Mouse (Mus musculus) lung, embryonic 14.5 days (tissue): Measurements from ENCODE around the gene Ets1. TPM values are rescaled to one million over a fixed set of nuclear protein-coding genes. Genes with fewer than 3 reads are reported as not detected.

Experiments
- ATAC-seq: fragments of 200-750 bp; cut with Nextera tagmentation; 2 replicates; pipeline ENCODE4 v1.8.0; 2017; ENCODE audit warnings: mild to moderate bottlenecking, moderate TSS enrichment, moderate library complexity; ENCODE audit not compliant: insufficient read depth
- DNase-seq: peaks from one replicate; pipeline ENCODE4 v3.0.0-alpha.2; 2015
- H3K27ac ChIP-seq: fragments of 300-500 bp; sonication (generic); 2 replicates; pipeline ENCODE4 v1.5.1; 2014; ENCODE audit warnings: low read depth, mild to moderate bottlenecking, moderate library complexity
- H3K27me3 ChIP-seq: fragments of 300-500 bp; sonication (generic); 2 replicates; pipeline ENCODE4 v1.6.1; 2014; ENCODE audit warnings: low read length, control low read depth; ENCODE audit not compliant: insufficient read depth
- H3K36me3 ChIP-seq: fragments of 300-500 bp; sonication (generic); 2 replicates; pipeline ENCODE4 v1.6.1; 2014; ENCODE audit warnings: control low read depth; ENCODE audit not compliant: insufficient read depth
- H3K4me1 ChIP-seq: fragments of 300-500 bp; sonication (generic); 2 replicates; pipeline ENCODE4 v1.6.1; 2014; ENCODE audit warnings: antibody characterized with exemption, control low read depth; ENCODE audit not compliant: insufficient read depth
- H3K4me2 ChIP-seq: fragments of 300-500 bp; sonication (generic); 2 replicates; pipeline ENCODE4 v1.6.1; 2014; ENCODE audit warnings: mild to moderate bottlenecking
- H3K4me3 ChIP-seq: fragments of 300-500 bp; sonication (generic); 2 replicates; pipeline ENCODE4 v1.5.1; 2014; ENCODE audit warnings: low read depth, low read length
- H3K9ac ChIP-seq: fragments of 300-500 bp; sonication (generic); 2 replicates; pipeline ENCODE4 v1.6.1; 2014
- H3K9me3 ChIP-seq: fragments of 300-500 bp; sonication (generic); 2 replicates; pipeline ENCODE4 v1.6.1; 2016; ENCODE audit warnings: low read depth, low read length, control low read depth
- CTCF ChIP-seq: IDR thresholded peaks from 2 replicates; pipeline ENCODE4 v1.5.1; 2016; ENCODE audit warnings: antibody characterized with exemption, low read depth
- WGBS: fragments of 180-500 bp; shearing (Covaris S2); extraction: QIAGEN DNeasy Blood & Tissue Kit; methylation state at CpG from one replicate; pipeline ENCODE4 v1.1.7; 2014; 5-methylcytosine and 5-hydroxymethylcytosine counted together
- polyA plus RNA-seq: library from polyadenylated mRNA; unstranded; fragments of >200 nt; fragmentation: Nextera tagmentation; extraction: Ambion mirVana; gene quantifications from 2 replicates; pipeline ENCODE4 v1.2.1, GENCODE M21; 2014

Gene Ets1
- polyA plus RNA-seq, 1 experiment from 2014 or later, result 79.2 TPM

GRCm38 (mm10) chr9:32725902-32726301, 89.9 kb downstream of the Ets1 start:
- 79% methylated on average over 4 of the region's 4 CpGs for WGBS
- H3K9me3 ChIP-seq, result no peaks in the 10 kb centered on the region
- DNase-seq, result no peak
- H3K36me3 ChIP-seq, result peaks cover 28% of the 10 kb centered on the region; the same call in 1 of the 2 replicates
- H3K9ac ChIP-seq, result no peak overlapping the region
- peaks cover 6% of the 10 kb centered on the region for H3K4me1 ChIP-seq
- no peak overlapping the region for H3K4me3 ChIP-seq
- H3K4me2 ChIP-seq, result no peak overlapping the region
- ATAC-seq, result no peak
- no peak for TF ChIP-seq CTCF
- no peaks in the 10 kb centered on the region for H3K27me3 ChIP-seq
- H3K27ac ChIP-seq, result no peak overlapping the region

- peaks cover 33% of the 10 kb centered on the region for H3K36me3 ChIP-seq
- WGBS, result 76% methylated on average over 4 of the region's 4 CpGs
- H3K9ac ChIP-seq, result no peak overlapping the region
- TF ChIP-seq CTCF, result no peak
- ATAC-seq (no peak), DNase-seq (no peak)
- no peaks in the 10 kb centered on the region; the same call in none of the 2 replicates for H3K4me1 ChIP-seq
- no peak overlapping the region for H3K4me3 ChIP-seq
- H3K27ac ChIP-seq, result no peak overlapping the region
- no peaks in the 10 kb centered on the region for H3K27me3 ChIP-seq
- H3K9me3 ChIP-seq, result no peaks in the 10 kb centered on the region
- no peak overlapping the region for H3K4me2 ChIP-seq
These were observed 90.6 kb downstream of the Ets1 start for GRCm38 (mm10) chr9:32726595-32726994.

- no peak overlapping the region for H3K4me3 ChIP-seq
- peaks cover 34% of the 10 kb centered on the region for H3K36me3 ChIP-seq
- H3K9me3 ChIP-seq, result no peaks in the 10 kb centered on the region
- H3K9ac ChIP-seq, result no peak overlapping the region
- TF ChIP-seq CTCF, result no peak
- H3K4me2 ChIP-seq, result no peak overlapping the region
- no peak overlapping the region for H3K27ac ChIP-seq
- WGBS, result 94% methylated on average over 2 of the region's 2 CpGs
- H3K27me3 ChIP-seq, result no peaks in the 10 kb centered on the region
- H3K4me1 ChIP-seq, result no peaks in the 10 kb centered on the region; the same call in none of the 2 replicates
- ATAC-seq, result no peak
- no peak for DNase-seq
These were observed 91.0 kb downstream of the Ets1 start for GRCm38 (mm10) chr9:32727058-32727457.

GRCm38 (mm10) chr9:32728306-32728705, 92.3 kb downstream of the Ets1 start:
- peaks cover 40% of the 10 kb centered on the region for H3K36me3 ChIP-seq
- H3K27ac ChIP-seq, result no peak overlapping the region
- no peaks in the 10 kb centered on the region for H3K9me3 ChIP-seq
- no peaks in the 10 kb centered on the region; the same call in none of the 2 replicates for H3K4me1 ChIP-seq
- H3K4me2 ChIP-seq, result no peak overlapping the region
- DNase-seq (no peak), ATAC-seq (no peak)
- H3K4me3 ChIP-seq, result no peak overlapping the region
- H3K27me3 ChIP-seq, result no peaks in the 10 kb centered on the region
- no peak for TF ChIP-seq CTCF
- 86% methylated on average over 7 of the region's 7 CpGs for WGBS
- H3K9ac ChIP-seq, result no peak overlapping the region

GRCm38 (mm10) chr9:32728806-32729205, 92.8 kb downstream of the Ets1 start:
- no peak for TF ChIP-seq CTCF
- Histone ChIP-seq H3K4me2 (no peak overlapping the region), H3K9me3 (no peaks in the 10 kb centered on the region), H3K27ac (no peak overlapping the region), H3K4me1 (no peaks in the 10 kb centered on the region; the same call in none of the 2 replicates), H3K4me3 (no peak overlapping the region), H3K36me3 (peaks cover 45% of the 10 kb centered on the region), H3K27me3 (no peaks in the 10 kb centered on the region), H3K9ac (no peak overlapping the region)
- 65% methylated on average over 4 of the region's 4 CpGs for WGBS
- ATAC-seq (no peak), DNase-seq (no peak)

- no peak overlapping the region for H3K27ac ChIP-seq
- ATAC-seq (no peak), DNase-seq (no peak)
- no peaks in the 10 kb centered on the region; the same call in none of the 2 replicates for H3K4me1 ChIP-seq
- H3K36me3 ChIP-seq, result peaks cover 49% of the 10 kb centered on the region
- no peaks in the 10 kb centered on the region for H3K27me3 ChIP-seq
- no peaks in the 10 kb centered on the region for H3K9me3 ChIP-seq
- no peak overlapping the region for H3K4me3 ChIP-seq
- no peak overlapping the region for H3K4me2 ChIP-seq
- no peak overlapping the region for H3K9ac ChIP-seq
- TF ChIP-seq CTCF, result no peak
- WGBS, result 54% methylated on average over 4 of the region's 4 CpGs
These were observed 93.2 kb downstream of the Ets1 start for GRCm38 (mm10) chr9:32729207-32729606.

GRCm38 (mm10) chr9:32730001-32730655, 94.1 kb downstream of the Ets1 start:
- H3K9ac ChIP-seq, result no peak overlapping the region
- DNase-seq, result no peak
- H3K36me3 ChIP-seq, result peaks cover 59% of the 10 kb centered on the region
- no peaks in the 10 kb centered on the region for H3K27me3 ChIP-seq
- ATAC-seq, result no peak
- no peak overlapping the region for H3K4me2 ChIP-seq
- 80% methylated on average over 9 of the region's 9 CpGs for WGBS
- no peak overlapping the region for H3K27ac ChIP-seq
- no peaks in the 10 kb centered on the region; the same call in 1 of the 2 replicates for H3K4me1 ChIP-seq
- H3K9me3 ChIP-seq, result no peaks in the 10 kb centered on the region
- no peak for TF ChIP-seq CTCF
- no peak overlapping the region for H3K4me3 ChIP-seq
